Mouse (Mus musculus) inflammation-experienced regulatory T-cells, adult 6 months (primary cell): ENCODE data around the gene Gclc. TPM values are rescaled to one million over a fixed set of nuclear protein-coding genes. Genes with fewer than 3 reads are reported as not detected.

Experiments
- ATAC-seq: one replicate; pipeline ENCODE4 v1.8.0; 2017
- polyA plus RNA-seq, 3 experiments: library from polyadenylated mRNA; unstranded; fragments of 100-300 nt; shearing (Covaris generic); gene quantifications; one replicate each; pipeline ENCODE4 v1.2.1; 2017

The Gclc gene
- polyA plus RNA-seq, 3 experiments from 2014 or later, result 7.6 to 11.1 (median 10.8) TPM

GRCm38 (mm10) chr9:77787936-77788335 is 33.6 kb downstream of the Gclc start:
- no peak for ATAC-seq

GRCm38 (mm10) chr9:77789615-77790348 is 35.4 kb downstream of the Gclc start:
- no peak for ATAC-seq

GRCm38 (mm10) chr9:77793838-77794237 is 39.5 kb downstream of the Gclc start:
- no peak for ATAC-seq

- ATAC-seq, result no peak
Observed at GRCm38 (mm10) chr9:77802461-77802860, 48.1 kb downstream of the Gclc start.

GRCm38 (mm10) chr9:77806426-77806825 is 52.1 kb downstream of the Gclc start:
- peak; percentile 42 for ATAC-seq

GRCm38 (mm10) chr9:77806842-77807668 is 52.7 kb downstream of the Gclc start:
- ATAC-seq, result peak; percentile 93

GRCm38 (mm10) chr9:77808481-77808880 is 54.1 kb downstream of the Gclc start:
- no peak for ATAC-seq

GRCm38 (mm10) chr9:77818858-77819257 is 64.5 kb downstream of the Gclc start:
- ATAC-seq, result no peak

GRCm38 (mm10) chr9:77819318-77819717 is 65.0 kb downstream of the Gclc start:
- ATAC-seq, result no peak

- ATAC-seq, result no peak
Observed at GRCm38 (mm10) chr9:77820836-77821235, 66.5 kb downstream of the Gclc start.

- ATAC-seq, result no peak
Observed at GRCm38 (mm10) chr9:77825380-77825961, 71.1 kb downstream of the Gclc start.

- ATAC-seq, result no peak
Observed at GRCm38 (mm10) chr9:77826237-77826636, 71.9 kb downstream of the Gclc start.

- ATAC-seq, result no peak
Observed at GRCm38 (mm10) chr9:77828531-77828965, 74.2 kb downstream of the Gclc start.

GRCm38 (mm10) chr9:77834259-77834993 is 80.1 kb downstream of the Gclc start:
- peak; percentile 74 for ATAC-seq

GRCm38 (mm10) chr9:77835122-77835521 is 80.8 kb downstream of the Gclc start:
- no peak for ATAC-seq

- ATAC-seq, result no peak
Observed at GRCm38 (mm10) chr9:77835756-77836155, 81.4 kb downstream of the Gclc start.

GRCm38 (mm10) chr9:77838586-77838985 is 84.3 kb downstream of the Gclc start:
- no peak for ATAC-seq

Other genes starting within 250 kb of the Gclc start
- gene Lrrc1, start 209.7 kb upstream of the Gclc start, polyA plus RNA-seq, result 1 to 10 TPM; 2.3 to 4.3 (median 2.4) TPM
- gene Klhl31, start 118.0 kb upstream of the Gclc start, polyA plus RNA-seq, result under 1 TPM in 1 of 3 experiments, not detected in 2; 0.16 TPM
- 100 to 1,000 TPM in 2 of 3 experiments, 10 to 100 TPM in 1; 97.0 to 142 (median 135) TPM for gene Elovl5, start 162.8 kb downstream of the Gclc start, polyA plus RNA-seq